Mouse (Mus musculus): ENCODE data around the gene Cdc42ep2. TPM values are rescaled to one million over a fixed set of nuclear protein-coding genes. Genes with fewer than 3 reads are reported as not detected.

Gene Cdc42ep2
- total and polyA plus RNA-seq, 3 experiments: 1.1 to 1.7 TPM; not detected in 1

- no peak for TF ChIP-seq JUND (IDR thresholded peaks at IDR 0.05; ENCODE audit: low read depth, low read length)
- no peak for TF ChIP-seq EP300 (IDR thresholded peaks at IDR 0.05; ENCODE audit: low read depth in 1 of 2, low read length in 2 of 2)
- TF ChIP-seq NRF1 (IDR thresholded peaks at IDR 0.05; ENCODE audit: insufficient read depth, low read depth, low read length, poor library complexity, severe bottlenecking): no peak
- no peak for TF ChIP-seq MYB (IDR thresholded peaks at IDR 0.05; ENCODE audit: low read depth, low read length)
- TF ChIP-seq ETS1 (IDR thresholded peaks at IDR 0.05; ENCODE audit: low read depth, low read length): no peak
- no peak for TF ChIP-seq MXI1 (IDR thresholded peaks at IDR 0.05; ENCODE audit: low read depth, low read length)
- no peak for TF ChIP-seq UBTF (IDR thresholded peaks at IDR 0.05; ENCODE audit: borderline replicate concordance, insufficient read depth, low read depth, low read length)
- TF ChIP-seq POLR2A (IDR thresholded peaks at IDR 0.05; ENCODE audit: control insufficient read depth in 1 of 2, insufficient read depth in 1 of 2, low read depth in 1 of 2, low read length in 2 of 2, poor library complexity in 1 of 2): no peak
- no peak for TF ChIP-seq KAT2A (conservative IDR thresholded peaks at IDR 0.05; ENCODE audit: low read depth, low read length)
- TF ChIP-seq MAX (IDR thresholded peaks at IDR 0.05; ENCODE audit: low read length): no peak
- TF ChIP-seq ELF1 (IDR thresholded peaks at IDR 0.05; ENCODE audit: low read depth, low read length): no peak
- no peak for TF ChIP-seq CHD1 (IDR thresholded peaks at IDR 0.05; ENCODE audit: low read depth, low read length)
- no peak for TF ChIP-seq ZMIZ1 (IDR thresholded peaks at IDR 0.05; ENCODE audit: low read depth, low read length)
- TF ChIP-seq TAL1 (IDR thresholded peaks at IDR 0.05; ENCODE audit: low read length): no peak
- no peak for TF ChIP-seq ZC3H11A (IDR thresholded peaks at IDR 0.05; ENCODE audit: low read depth, low read length)
- TF ChIP-seq GATA1 (IDR thresholded peaks at IDR 0.05; ENCODE audit: low read depth, low read length): no peak
- H3K9ac ChIP-seq (ENCODE audit: control insufficient read depth, low read depth, low read length, poor library complexity, severe bottlenecking): no peak overlapping the region
Measured at GRCm38 (mm10) chr19:5891521-5892258, 32.9 kb downstream of the Cdc42ep2 start.

GRCm38 (mm10) chr19:5889211-5889610 is 35.4 kb downstream of the Cdc42ep2 start:
- no peak for TF ChIP-seq RCOR1 (IDR thresholded peaks at IDR 0.05; ENCODE audit: low read depth, low read length)
- TF ChIP-seq ZC3H11A (IDR thresholded peaks at IDR 0.05; ENCODE audit: low read depth, low read length): no peak
- TF ChIP-seq UBTF (IDR thresholded peaks at IDR 0.05; ENCODE audit: borderline replicate concordance, insufficient read depth, low read depth, low read length): no peak
- TF ChIP-seq EP300 (IDR thresholded peaks at IDR 0.05; ENCODE audit: low read depth in 1 of 2, low read length in 2 of 2): no peak
- TF ChIP-seq POLR2AphosphoS2 (IDR thresholded peaks at IDR 0.05; ENCODE audit: low read length): no peak

More at GRCm38 (mm10) chr19:5891521-5892258, 32.9 kb downstream of the Cdc42ep2 start:
- Histone ChIP-seq H3K79me2 (ENCODE audit: control insufficient read depth, insufficient read depth, low read length, poor library complexity) (no peaks in the 10 kb centered on the region; the same call in 1 of the 2 replicates), H3K4me3 (ENCODE audit: control insufficient read depth in 1 of 2, insufficient read depth in 1 of 2, low read depth in 2 of 2, low read length in 2 of 2) (no peak overlapping the region), H3K27me3 (ENCODE audit: control insufficient read depth in 1 of 2, insufficient read depth in 2 of 2, low read length in 2 of 2) (no peaks in the 10 kb centered on the region), H3K36me3 (ENCODE audit: control insufficient read depth in 1 of 2, insufficient read depth in 2 of 2, low read length in 2 of 2) (peaks cover 4 to 6% of the 10 kb centered on the region in 2 experiments; a peak in 3 of 4 replicates), H3K9me3 (replicated peaks; ENCODE audit: insufficient read depth, low read length) (no peaks in the 10 kb centered on the region), H3K4me1 (ENCODE audit: control insufficient read depth in 1 of 2, insufficient read depth in 2 of 2, low read length in 2 of 2) (peaks cover 0 to 6% of the 10 kb centered on the region in 2 experiments; a peak in 2 of 4 replicates), H3K27ac (ENCODE audit: control insufficient read depth, low read depth, low read length) (no peak overlapping the region)
- no peak for DNase-seq (ENCODE audit: low read depth, low spot score)

More at GRCm38 (mm10) chr19:5889211-5889610, 35.4 kb downstream of the Cdc42ep2 start:
- H3K79me2 ChIP-seq (ENCODE audit: control insufficient read depth, insufficient read depth, low read length, poor library complexity): no peaks in the 10 kb centered on the region; the same call in 1 of the 2 replicates
- no peaks in the 10 kb centered on the region for H3K27me3 ChIP-seq (ENCODE audit: control insufficient read depth in 1 of 2, insufficient read depth in 2 of 2, low read length in 2 of 2)
- no peak for DNase-seq (ENCODE audit: low read depth, low spot score)
- H3K36me3 ChIP-seq (ENCODE audit: control insufficient read depth in 1 of 2, insufficient read depth in 2 of 2, low read length in 2 of 2): peaks cover 0 to 7% of the 10 kb centered on the region in 2 experiments; a peak in 2 of 4 replicates
- H3K4me1 ChIP-seq (ENCODE audit: control insufficient read depth in 1 of 2, insufficient read depth in 2 of 2, low read length in 2 of 2): peaks cover 1 to 12% of the 10 kb centered on the region in 2 experiments; a peak in 3 of 4 replicates
- H3K9ac ChIP-seq (ENCODE audit: control insufficient read depth, low read depth, low read length, poor library complexity, severe bottlenecking): no peak overlapping the region
- no peaks in the 10 kb centered on the region for H3K9me3 ChIP-seq (replicated peaks; ENCODE audit: insufficient read depth, low read length)
- H3K27ac ChIP-seq (ENCODE audit: control insufficient read depth, low read depth, low read length): no peak overlapping the region
- no peak overlapping the region for H3K4me3 ChIP-seq (ENCODE audit: control insufficient read depth in 1 of 2, insufficient read depth in 1 of 2, low read depth in 2 of 2, low read length in 2 of 2)
